8 mouse cellular contexts compared by ENCODE assay signal in genomic region chr12:25098561-25099312, GRCm38 (mm10). TPM values are rescaled to one million over a fixed set of nuclear protein-coding genes. Genes with fewer than 3 reads are reported as not detected.
DNase-seq lines count a peak whose midpoint lies in the region; ATAC-seq and TF ChIP-seq lines count a peak whose summit lies in the region.

No protein-coding gene starts in this region.

- peak; percentile 78 for ATAC-seq in lung, embryonic 16.5 days (ENCODE audit: low read depth)

- peak overlapping the region; percentile 48 to 60 for H3K4me3 ChIP-seq in ES-E14 (ENCODE audit: insufficient read depth in 1 of 2, low read depth in 1 of 2, low read length in 2 of 2, poor library complexity in 1 of 2, severe bottlenecking in 1 of 2)
- H3K4me3 ChIP-seq in hindbrain, embryonic 10.5 days = peak overlapping the region; percentile 85
- H3K4me3 ChIP-seq in lung, embryonic 16.5 days (ENCODE audit: low read length) = peak overlapping the region; percentile 74

- H3K4me2 ChIP-seq in lung, embryonic 16.5 days (ENCODE audit: low read depth, low read length) = peak overlapping the region; percentile 93

- no peaks in the 10 kb centered on the region for H3K9me3 ChIP-seq in ES-E14 (ENCODE audit: control insufficient read depth, insufficient read depth, low read depth, low read length)
- H3K9me3 ChIP-seq in hindbrain, embryonic 10.5 days = no peaks in the 10 kb centered on the region
- H3K9me3 ChIP-seq in lung, embryonic 16.5 days (ENCODE audit: control insufficient read depth, low read length) = no peaks in the 10 kb centered on the region

- H3K27me3 ChIP-seq in hindbrain, embryonic 10.5 days (ENCODE audit: insufficient read depth, poor library complexity, severe bottlenecking) = peaks cover 10% of the 10 kb centered on the region; the same call in 1 of the 2 replicates
- no peaks in the 10 kb centered on the region for H3K27me3 ChIP-seq in lung, embryonic 16.5 days (ENCODE audit: control insufficient read depth, insufficient read depth, low read depth, low read length)

- peak; percentile 73 for DNase-seq in ES-E14 (ENCODE audit: low read depth, low spot score)
- DNase-seq in cerebellum, adult 11-12 months = peak; percentile 85
- peak; percentile 96 for DNase-seq in forelimb bud, embryonic 11.5 days (ENCODE audit: low read depth, low spot score)
- peak; percentile 98 for DNase-seq in hindbrain, embryonic 10.5 days (ENCODE audit: low spot score)
- peak; percentile 93 for DNase-seq in layer of hippocampus, adult 9-11 months
- DNase-seq in ovary, postnatal 14 days (ENCODE audit: low spot score) = peak; percentile 87
- peak; percentile 66 for DNase-seq in thymus, postnatal 25 days

- under 1% methylated on average over 61 of the region's 61 CpGs for whole genome bisulfite sequencing in hindbrain, embryonic 10.5 days
- WGBS in lung, embryonic 16.5 days = under 1% methylated on average over 60 of the region's 61 CpGs

- peak overlapping the region; percentile 81 for H3K9ac ChIP-seq in ES-E14 (ENCODE audit: insufficient read depth, low read depth, low read length, poor library complexity, severe bottlenecking)
- H3K9ac ChIP-seq in lung, embryonic 16.5 days (ENCODE audit: low read length) = peak overlapping the region; percentile 91

- in situ Hi-C loops in ES-E14 (cut with MboI; ENCODE audit: low sequenced_read_pairs in 2 of 2, unreplicated experiment in 2 of 2) = loop anchor here in 1 of 2 experiments (25.0 kb wide), 3 partner anchors 314 to 1189 kb away; no protein-coding TSS in a partner anchor

- no peaks in the 10 kb centered on the region for H3K36me3 ChIP-seq in ES-E14 (ENCODE audit: control insufficient read depth, insufficient read depth, low read length, poor library complexity, severe bottlenecking)
- H3K36me3 ChIP-seq in hindbrain, embryonic 10.5 days = no peaks in the 10 kb centered on the region
- no peaks in the 10 kb centered on the region for H3K36me3 ChIP-seq in lung, embryonic 16.5 days (ENCODE audit: control insufficient read depth, insufficient read depth, low read length)

- peaks cover 2 to 10% of the 10 kb centered on the region in 2 experiments; a peak in 2 of 4 replicates for H3K4me1 ChIP-seq in ES-E14 (ENCODE audit: control insufficient read depth in 2 of 2, insufficient read depth in 2 of 2, low read length in 2 of 2, poor library complexity in 1 of 2)
- peaks cover 60% of the 10 kb centered on the region for H3K4me1 ChIP-seq in hindbrain, embryonic 10.5 days (replicated peaks)
- H3K4me1 ChIP-seq in lung, embryonic 16.5 days (replicated peaks; ENCODE audit: control insufficient read depth, insufficient read depth, low read length) = peaks cover 23% of the 10 kb centered on the region

- no peak overlapping the region; the same call in 1 of the 2 replicates for H3K27ac ChIP-seq in ES-E14 (ENCODE audit: insufficient read depth, low read depth, low read length, poor library complexity, severe bottlenecking)
- H3K27ac ChIP-seq in hindbrain, embryonic 10.5 days = peak overlapping the region; percentile 98
- peak overlapping the region; percentile 99 for H3K27ac ChIP-seq in lung, embryonic 16.5 days (ENCODE audit: low read length)

TF ChIP-seq in ES-E14, 5 proteins besides CTCF, POLR2A, EP300 and RAD21:
- TF ChIP-seq ZNF384 (IDR thresholded peaks at IDR 0.05; ENCODE audit: low read depth, low read length) (no peak), CHD2 (IDR thresholded peaks at IDR 0.05; ENCODE audit: low read depth, low read length) (no peak), HCFC1 (IDR thresholded peaks at IDR 0.05; ENCODE audit: borderline replicate concordance, insufficient read depth, low read length) (no peak), ZC3H11A (IDR thresholded peaks at IDR 0.05; ENCODE audit: borderline replicate concordance, low read depth, low read length) (no peak), MAFK (IDR thresholded peaks at IDR 0.05; ENCODE audit: insufficient read depth, low read depth, low read length) (no peak)

RNA-seq across cellular contexts. Expression of gene Id2, which starts 1.8 kb away (rescaled TPM):
- total RNA-seq in ES-E14 (2012; rRNA removed) = 8.8 and 14.5 TPM in 2 replicates
- polyA plus RNA-seq in hindbrain, embryonic 10.5 days (2016; fragmentation: Nextera tagmentation; extraction: Ambion mirVana) = 360 and 369 TPM in 2 replicates
- polyA plus RNA-seq in lung, embryonic 16.5 days (2015; fragmentation: Nextera tagmentation; extraction: Ambion mirVana) = 562 and 618 TPM in 2 replicates
